Mouse (Mus musculus) liver, embryonic 18 days (tissue): ENCODE measurements around the gene Htr1b. TPM values are rescaled to one million over a fixed set of nuclear protein-coding genes. Genes with fewer than 3 reads are reported as not detected.

ENCODE experiments used
- polyA plus RNA-seq: library from polyadenylated mRNA; depleted of rRNA; stranded (reverse); fragments of >200 nt; gene quantifications from 2 replicates; pipeline ENCODE4 v1.2.3, GENCODE M21; 2012; rRNA removed

Gene Htr1b
- 0.01 and 0.02 TPM in 2 replicates for polyA plus RNA-seq

DNA sequence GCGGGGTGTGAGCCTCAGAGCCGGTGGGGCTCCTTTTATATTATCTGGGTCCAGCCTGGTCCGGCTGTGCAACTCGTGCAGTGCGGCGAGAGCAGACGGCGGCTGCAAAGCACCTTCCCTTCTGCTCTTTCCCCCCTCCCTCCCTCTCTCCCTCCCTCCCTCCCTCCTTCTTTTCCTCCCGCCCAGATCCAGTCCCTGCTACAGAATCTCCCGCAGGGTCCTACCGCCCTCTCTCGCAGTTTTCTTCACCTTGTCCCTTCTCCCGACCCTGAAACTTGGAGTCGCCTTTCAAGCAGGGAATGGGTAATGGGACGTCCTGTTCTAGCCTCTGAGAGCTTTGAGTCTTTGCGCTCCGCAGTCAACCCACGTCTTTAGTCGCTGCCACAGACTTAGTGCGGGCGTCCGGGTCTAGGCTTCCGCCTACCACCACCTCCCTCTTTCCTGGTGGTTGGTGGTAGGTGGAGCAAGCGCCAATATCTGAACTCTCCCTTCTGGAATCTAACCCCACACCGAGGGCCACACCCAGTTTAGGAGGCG is at the start of gene Htr1b:
TSS of gene Htr1b (minus strand) at position 392 of the 537 bp plus-strand sequence.

Other genes with a start within 250 kb of the Htr1b start
- gene Mei4, start 229.8 kb upstream of the Htr1b start, polyA plus RNA-seq, result 0.13 and 0.19 TPM in 2 replicates